Mouse (Mus musculus) left cerebral cortex, adult 2 months (tissue): ENCODE data around the gene Aspdh. TPM values are rescaled to one million over a fixed set of nuclear protein-coding genes. Genes with fewer than 3 reads are reported as not detected.
A peak's percentile ranks its signal among the peaks of the same experiment; 100 is the strongest.

Experiments
- DNase-seq, 2 experiments: peaks; one replicate each; pipeline ENCODE4 v3.0.0; 2021 to 2022; ENCODE audit warnings: low spot score in 2 of 2, mixed read lengths in 1 of 2; ENCODE audit errors: extremely low spot score in 1 of 2
- H3K27ac ChIP-seq: fragments of 200-600 bp; 2 replicates; pipeline ENCODE4 v1.8.1; 2022
- H3K4me3 ChIP-seq: fragments of 200-600 bp; 2 replicates; pipeline ENCODE4 v1.8.1; 2022
- CTCF ChIP-seq: fragments of 200-600 bp; IDR thresholded peaks from 2 replicates; pipeline ENCODE4 v1.8.1; 2022; ENCODE audit warnings: antibody characterized with exemption, mild to moderate bottlenecking, moderate library complexity
- intact Hi-C: fragments of 180-260 bp; cut with DNase I; formaldehyde crosslinking; loops from one replicate; pipeline ENCODE4 v1.15.1; 2025
- microRNA-seq, 2 experiments: library from miRNA; unstranded; fragments of <30 nt; microRNA quantifications; one replicate each; pipeline ENCODE4 v1.2.0; 2021
- total RNA-seq, 2 experiments: library from RNA; stranded (reverse); gene quantifications; 2 replicates each; pipeline ENCODE4 v1.2.3; 2021

Gene Aspdh
- total RNA-seq, 2 experiments from 2014 or later = 9.8 to 10.0 TPM

DNA sequence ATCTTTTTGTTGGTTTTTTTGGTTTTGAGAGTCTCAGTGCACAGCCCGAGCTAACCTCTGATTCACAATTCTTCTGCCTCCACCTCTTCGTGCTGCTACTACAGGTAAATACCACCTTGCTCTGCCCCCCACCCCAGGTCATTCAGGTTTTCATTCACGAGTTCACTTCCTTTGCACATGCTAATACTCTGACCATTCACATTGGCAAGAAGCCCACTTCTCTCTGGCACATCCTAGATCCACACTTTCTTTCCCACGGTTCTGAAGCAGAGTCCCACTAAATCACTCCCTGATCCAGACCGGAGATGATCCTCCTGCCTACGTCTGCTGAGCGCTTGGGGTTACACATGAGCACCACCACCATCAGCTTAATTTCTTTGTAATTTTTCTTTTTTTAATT lies 29.9 kb downstream of the Aspdh start:
- no peak for TF ChIP-seq CTCF
- H3K27ac ChIP-seq = peak overlapping the region; percentile 97
- no peak for DNase-seq
- H3K4me3 ChIP-seq = peak overlapping the region; percentile 77
- intact Hi-C loops = no loop called here

DNA sequence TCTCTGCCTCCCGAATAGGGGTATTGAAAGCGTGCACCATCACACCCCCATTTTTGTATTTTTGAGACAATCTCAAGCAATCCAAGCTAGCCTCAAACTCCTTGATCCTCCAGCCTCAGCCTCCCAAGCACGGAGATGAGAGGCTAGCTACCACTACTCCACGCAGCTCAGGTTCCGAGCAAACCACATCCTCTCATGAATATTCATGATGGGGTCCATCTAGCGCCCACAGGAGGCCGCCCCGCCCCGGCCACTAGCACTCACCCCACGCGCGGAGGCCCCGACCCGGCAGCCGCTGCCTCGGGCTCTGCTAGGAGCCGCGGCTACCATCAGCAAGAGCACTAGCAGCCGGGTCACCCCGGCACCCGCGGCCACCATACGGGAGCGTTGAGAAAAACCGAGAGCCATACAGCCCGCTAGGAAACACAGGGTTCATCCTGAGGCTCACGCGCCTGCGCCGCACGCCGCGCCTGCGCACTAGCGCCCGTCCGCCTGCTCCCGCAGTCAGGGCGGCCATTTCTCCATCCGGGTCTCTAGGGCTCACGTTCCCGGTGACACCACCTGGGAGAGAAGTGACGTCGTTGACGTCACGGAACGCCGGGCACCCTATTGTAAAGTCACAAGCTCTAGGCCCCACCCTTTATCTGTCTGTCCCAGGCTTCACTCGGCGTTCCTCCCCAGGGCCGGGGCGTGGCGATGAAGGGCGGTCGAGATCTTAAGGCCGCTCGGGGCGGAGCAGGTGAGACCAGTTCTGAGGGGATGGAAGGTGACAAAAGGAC lies 31.0 kb downstream of the Aspdh start, which contains the start of the genes Emc10 and Fam71e1:
Gene Emc10 (minus strand): TSS at position 538 of the 779 bp plus-strand sequence.
Gene Fam71e1 (plus strand): TSS at position 590 of the 779 bp plus-strand sequence.
- no peak; the same call in 1 of the 2 replicates for TF ChIP-seq CTCF
- DNase-seq = peak; percentile 99
- intact Hi-C loops = no loop called here
- Histone ChIP-seq H3K4me3 (peak within 1 kb of the TSS; percentile 77), H3K27ac (peak within 1 kb of the TSS; percentile 97)

DNA sequence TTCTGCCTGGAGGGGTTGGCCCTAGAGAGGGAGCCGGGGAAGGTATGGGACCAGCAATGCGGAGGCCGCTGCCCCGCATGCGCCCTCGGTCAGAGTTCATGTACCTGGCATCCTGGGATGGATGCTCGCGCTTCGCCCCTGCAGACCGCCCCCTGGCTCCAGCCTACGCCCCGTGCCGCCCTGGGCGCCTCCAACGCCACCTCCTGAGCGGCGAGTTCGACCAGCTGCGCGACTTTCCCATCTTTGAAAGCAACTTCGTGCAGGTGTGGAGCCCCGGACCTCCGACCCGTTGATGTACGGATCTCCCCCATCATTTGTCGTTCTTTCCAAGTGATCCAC lies 31.5 kb downstream of the Aspdh start:
- intact Hi-C loops = no loop called here
- TF ChIP-seq CTCF = no peak
- DNase-seq = no peak
- Histone ChIP-seq H3K27ac (peak overlapping the region; percentile 97), H3K4me3 (peak overlapping the region; percentile 77)

DNA sequence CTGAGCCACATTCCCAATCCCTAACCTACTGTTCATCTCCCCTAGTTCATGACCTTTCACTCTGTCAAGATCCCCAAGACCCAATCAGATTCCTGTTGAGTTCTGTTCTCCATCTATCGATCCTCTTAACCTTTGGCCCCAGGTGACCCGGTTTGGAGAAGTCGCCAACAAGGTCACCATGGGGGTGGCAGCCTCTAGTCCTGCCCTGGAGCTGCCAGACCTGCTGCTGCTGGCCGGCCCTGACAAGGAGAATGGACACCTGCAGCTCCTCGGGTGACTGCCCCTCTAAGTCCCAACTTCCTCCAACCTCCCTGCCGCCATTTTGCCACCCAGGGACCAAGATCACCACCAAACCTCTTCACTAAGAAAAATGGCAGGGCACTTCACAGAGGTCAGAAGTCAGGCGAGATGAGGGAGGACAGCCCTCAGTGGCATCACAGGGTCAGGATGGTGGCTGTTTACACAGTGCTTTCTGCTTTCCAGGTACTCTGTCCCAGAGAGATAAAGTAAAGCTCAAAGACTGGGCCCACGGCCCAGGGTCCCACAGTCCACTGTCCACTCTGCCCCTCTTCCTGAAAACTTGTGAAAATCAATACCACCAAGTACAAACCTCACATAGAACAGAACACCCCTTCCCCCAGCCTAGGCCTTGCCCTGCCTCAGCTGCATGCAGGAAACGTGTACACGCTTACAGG lies 32.3 kb downstream of the Aspdh start:
- Histone ChIP-seq H3K4me3 (peak overlapping the region; percentile 77), H3K27ac (no peak overlapping the region)
- intact Hi-C loops = no loop called here
- no peak for DNase-seq
- TF ChIP-seq CTCF = no peak

DNA sequence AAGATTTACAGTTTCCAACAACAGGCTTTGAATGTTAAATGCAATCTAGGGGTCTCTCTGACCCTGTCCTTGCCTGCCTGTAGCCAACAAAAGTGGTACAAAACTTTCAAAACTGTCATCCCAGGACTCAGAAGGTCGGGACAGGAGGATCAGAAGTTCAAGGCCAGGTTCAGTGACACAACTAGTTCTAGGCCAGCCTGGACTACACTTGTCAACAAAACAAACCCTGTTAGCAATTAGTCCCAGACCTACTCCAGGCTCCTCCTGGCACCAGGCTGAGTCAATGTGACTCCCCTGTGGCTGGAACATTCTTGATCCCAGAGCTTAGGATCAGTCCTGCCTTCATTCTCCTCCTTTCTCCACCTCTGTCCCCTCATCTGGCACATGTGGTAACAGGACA lies 33.7 kb downstream of the Aspdh start:
- DNase-seq = no peak
- no peak for TF ChIP-seq CTCF
- intact Hi-C loops = no loop called here
- no peak overlapping the region for H3K27ac ChIP-seq
- no peak overlapping the region for H3K4me3 ChIP-seq

DNA sequence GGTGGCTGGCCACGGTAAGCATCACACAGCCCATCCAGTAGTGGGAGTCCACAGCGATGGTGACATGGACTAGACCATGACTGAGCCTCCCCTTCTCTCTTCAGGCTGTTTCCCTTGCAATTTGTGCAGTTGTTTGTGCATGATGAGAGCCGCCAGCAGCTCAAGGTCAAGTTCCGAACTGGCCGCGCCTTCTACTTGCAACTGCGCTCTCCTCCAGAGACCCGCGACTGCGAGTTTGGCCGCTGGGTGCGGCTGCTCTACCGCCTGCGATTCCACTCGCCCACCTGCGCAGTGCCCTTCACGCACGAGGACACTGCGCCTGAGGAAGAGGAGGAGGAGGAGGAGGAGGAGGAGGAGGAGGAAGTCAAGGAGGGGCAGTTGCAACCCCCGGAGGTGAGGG lies 34.9 kb downstream of the Aspdh start:
- no peak overlapping the region for H3K4me3 ChIP-seq
- intact Hi-C loops = loop anchor here (2.0 to 5.0 kb wide), 4 partner anchors 49 to 157 kb away; partner anchors contain the start of gene Pold1
- DNase-seq = no peak
- H3K27ac ChIP-seq = no peak overlapping the region
- TF ChIP-seq CTCF = no peak

DNA sequence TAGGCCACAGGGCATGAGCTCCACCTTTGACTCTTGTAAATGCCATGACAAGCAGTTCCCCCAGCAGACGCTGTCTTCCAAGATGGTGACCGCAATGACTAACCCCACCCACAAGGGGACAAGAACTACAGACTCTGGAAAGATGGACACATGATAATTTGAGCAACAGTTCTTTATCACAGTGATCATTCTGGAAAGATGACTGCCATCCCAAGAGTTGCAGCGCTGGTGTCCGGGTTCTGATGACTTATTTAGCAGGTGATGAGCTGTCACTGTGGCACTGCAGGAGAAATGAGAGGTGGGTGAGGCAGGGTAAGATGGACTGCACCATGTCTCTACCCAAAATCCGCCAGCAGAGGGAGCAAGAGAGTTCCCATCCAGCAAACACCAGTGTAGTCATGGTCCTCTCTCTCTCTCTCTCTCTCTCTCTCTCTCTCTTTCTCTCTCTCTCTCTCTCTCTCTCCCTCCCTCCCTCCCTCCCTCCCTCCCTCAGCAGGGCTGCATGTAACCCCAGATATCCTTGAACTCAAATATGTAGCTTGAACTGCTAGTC lies 36.4 kb downstream of the Aspdh start:
- no peak overlapping the region for H3K27ac ChIP-seq
- TF ChIP-seq CTCF = peak; percentile 65
- no peak overlapping the region for H3K4me3 ChIP-seq
- DNase-seq = peak; percentile 75 to 78
- intact Hi-C loops = loop anchor here (2.0 to 5.0 kb wide), 4 partner anchors 47 to 156 kb away; partner anchors contain the start of gene Pold1

DNA sequence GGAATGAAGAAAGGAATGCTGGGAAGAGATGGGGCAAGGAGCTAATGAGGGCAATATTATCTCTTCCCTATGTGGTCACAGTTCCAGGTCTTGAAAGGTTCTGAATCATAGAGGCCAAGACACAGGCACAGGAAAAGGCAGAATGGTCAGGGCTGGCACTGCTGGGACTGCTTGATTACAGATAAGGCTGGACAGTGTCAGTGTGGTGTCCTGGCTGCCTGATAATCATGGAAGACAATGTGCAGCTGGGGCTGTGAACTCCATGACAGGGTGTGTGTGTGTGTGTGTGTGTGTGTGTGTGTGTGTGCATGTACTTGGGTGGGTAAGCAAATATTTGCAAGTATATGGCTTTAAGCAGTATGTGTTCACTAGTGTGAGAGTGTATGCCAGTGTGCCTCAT lies 42.3 kb downstream of the Aspdh start:
- TF ChIP-seq CTCF = no peak
- DNase-seq = no peak
- Histone ChIP-seq H3K4me3 (no peak overlapping the region), H3K27ac (no peak overlapping the region)
- intact Hi-C loops = no loop called here

Small RNA genes within 50 kb of the gene (microRNA-seq; reads per million reads assigned to microRNA genes)
- 11.0 to 14.8 reads per million in 2 experiments for gene Mir7052

Other genes with a start within 250 kb of the Aspdh start
- gene Klk1b5, start 249.4 kb upstream of the Aspdh start, total RNA-seq = not detected
- gene Klk1, start 240.0 kb upstream of the Aspdh start, total RNA-seq = not detected
- not detected for gene Gm36864, start 229.2 kb upstream of the Aspdh start, total RNA-seq
- gene 1700028J19Rik, start 218.7 kb upstream of the Aspdh start, total RNA-seq = 1 to 10 TPM; 1.2 to 1.3 TPM
- 10 to 100 TPM; 70.1 to 80.9 TPM for gene 2410002F23Rik, start 218.7 kb upstream of the Aspdh start, total RNA-seq
- not detected for gene Acp4, start 208.0 kb upstream of the Aspdh start, total RNA-seq
- not detected for gene Gm15517, start 203.9 kb upstream of the Aspdh start, total RNA-seq
- gene Clec11a, start 158.5 kb upstream of the Aspdh start, total RNA-seq = 1 to 10 TPM; 4.3 TPM
- gene Shank1, start 155.1 kb upstream of the Aspdh start, total RNA-seq = 100 to 1,000 TPM; 637 to 705 TPM
- gene Syt3, start 81.3 kb upstream of the Aspdh start, total RNA-seq = 10 to 100 TPM; 59.5 to 63.7 TPM
- 1 to 10 TPM; 1.5 to 2.7 TPM for gene 1700008O03Rik, start 79.6 kb upstream of the Aspdh start, total RNA-seq
- 100 to 1,000 TPM; 278 to 294 TPM for gene Lrrc4b, start 36.4 kb upstream of the Aspdh start, total RNA-seq
- 10 to 100 TPM; 72.3 to 86.6 TPM for gene Josd2, start 2.6 kb downstream of the Aspdh start, total RNA-seq
- gene Emc10, start 31.1 kb downstream of the Aspdh start, total RNA-seq = 100 to 1,000 TPM; 192 to 201 TPM
- 10 to 100 TPM; 15.5 to 21.0 TPM for gene Fam71e1, start 31.2 kb downstream of the Aspdh start, total RNA-seq
- gene Mybpc2, start 59.3 kb downstream of the Aspdh start, total RNA-seq = under 1 TPM in 1 of 2 experiments, not detected in 1; 0.29 TPM
- under 1 TPM in 1 of 2 experiments, not detected in 1; 0.20 TPM for gene Spib, start 66.7 kb downstream of the Aspdh start, total RNA-seq
- gene Pold1, start 83.5 kb downstream of the Aspdh start, total RNA-seq = 1 to 10 TPM; 8.8 to 9.4 TPM
- 10 to 100 TPM; 78.4 to 82.5 TPM for gene Nr1h2, start 88.6 kb downstream of the Aspdh start, total RNA-seq
- gene Napsa, start 107.0 kb downstream of the Aspdh start, total RNA-seq = under 1 TPM in 1 of 2 experiments, not detected in 1; 0.29 TPM
- 100 to 1,000 TPM; 114 to 122 TPM for gene Kcnc3, start 125.3 kb downstream of the Aspdh start, total RNA-seq
- gene Myh14, start 205.5 kb downstream of the Aspdh start, total RNA-seq = 10 to 100 TPM; 21.1 to 21.4 TPM
- gene Izumo2, start 243.4 kb downstream of the Aspdh start, total RNA-seq = not detected